Mouse (Mus musculus) forebrain, embryonic 13.5 days (tissue): Measurements from ENCODE around the gene Etnk1. TPM values are rescaled to one million over a fixed set of nuclear protein-coding genes. Genes with fewer than 3 reads are reported as not detected.

ENCODE experiments used
- ATAC-seq: fragments of 200-750 bp; cut with Nextera tagmentation; 2 replicates; pipeline ENCODE4 v1.8.0; 2017
- H3K27ac ChIP-seq: fragments of 300-500 bp; sonication (generic); 2 replicates; pipeline ENCODE4 v1.5.1; 2015; ENCODE audit warnings: inconsistent platforms, mild to moderate bottlenecking, moderate library complexity
- H3K27me3 ChIP-seq: fragments of 300-500 bp; sonication (generic); 2 replicates; pipeline ENCODE4 v1.6.1; 2015; ENCODE audit warnings: mild to moderate bottlenecking, inconsistent platforms
- H3K36me3 ChIP-seq: fragments of 300-500 bp; sonication (generic); 2 replicates; pipeline ENCODE4 v1.6.1; 2015; ENCODE audit warnings: mild to moderate bottlenecking, inconsistent platforms; ENCODE audit not compliant: poor library complexity, severe bottlenecking
- H3K4me1 ChIP-seq: fragments of 300-500 bp; sonication (generic); 2 replicates; pipeline ENCODE4 v1.6.1; 2015; ENCODE audit warnings: inconsistent platforms
- H3K4me2 ChIP-seq: fragments of 300-500 bp; sonication (generic); 2 replicates; pipeline ENCODE4 v1.6.1; 2015; ENCODE audit warnings: inconsistent platforms, mild to moderate bottlenecking, moderate library complexity
- H3K4me3 ChIP-seq: fragments of 300-500 bp; sonication (generic); 2 replicates; pipeline ENCODE4 v1.5.1; 2015; ENCODE audit warnings: mild to moderate bottlenecking, inconsistent platforms
- H3K9ac ChIP-seq: fragments of 300-500 bp; sonication (generic); 2 replicates; pipeline ENCODE4 v1.6.1; 2015; ENCODE audit warnings: mild to moderate bottlenecking, inconsistent platforms
- H3K9me3 ChIP-seq: fragments of 300-500 bp; sonication (generic); replicated peaks from 2 replicates; pipeline ENCODE4 v1.6.1; 2016; ENCODE audit warnings: inconsistent platforms
- WGBS: fragments of 180-500 bp; shearing (Covaris S2); methylation state at CpG from one replicate; pipeline ENCODE4 v1.1.7; 2015; 5-methylcytosine and 5-hydroxymethylcytosine counted together
- polyA plus RNA-seq: library from polyadenylated mRNA; unstranded; fragments of >200 nt; fragmentation: Nextera tagmentation; extraction: Ambion mirVana; gene quantifications from 2 replicates; pipeline ENCODE4 v1.2.1, GENCODE M21; 2015

Etnk1 gene
- polyA plus RNA-seq, 1 experiment from 2014 or later, result 22.6 TPM

GRCm38 (mm10) chr6:143203097-143203496, 36.1 kb downstream of the Etnk1 start:
- H3K9me3 ChIP-seq, result no peaks in the 10 kb centered on the region
- peaks cover 39% of the 10 kb centered on the region for H3K36me3 ChIP-seq
- no peak overlapping the region for H3K9ac ChIP-seq
- H3K27ac ChIP-seq, result no peak overlapping the region
- no peaks in the 10 kb centered on the region for H3K27me3 ChIP-seq
- 92% methylated on average over 15 of the region's 15 CpGs for WGBS
- H3K4me1 ChIP-seq, result no peaks in the 10 kb centered on the region
- H3K4me2 ChIP-seq, result no peak overlapping the region
- no peak overlapping the region for H3K4me3 ChIP-seq
- ATAC-seq, result no peak

GRCm38 (mm10) chr6:143208880-143209279, 41.9 kb downstream of the Etnk1 start:
- Histone ChIP-seq H3K27me3 (no peaks in the 10 kb centered on the region), H3K4me2 (no peak overlapping the region), H3K27ac (no peak overlapping the region), H3K9ac (no peak overlapping the region), H3K4me1 (no peaks in the 10 kb centered on the region), H3K9me3 (peaks cover 3% of the 10 kb centered on the region; the same call in 1 of the 2 replicates), H3K4me3 (no peak overlapping the region), H3K36me3 (peaks cover 24% of the 10 kb centered on the region)
- ATAC-seq, result no peak
- WGBS, result 93% methylated on average over 3 of the region's 3 CpGs

GRCm38 (mm10) chr6:143212766-143213165, 45.7 kb downstream of the Etnk1 start:
- H3K4me2 ChIP-seq, result no peak overlapping the region
- H3K4me3 ChIP-seq, result no peak overlapping the region
- H3K36me3 ChIP-seq, result peaks cover 15% of the 10 kb centered on the region
- H3K9ac ChIP-seq, result no peak overlapping the region
- H3K27ac ChIP-seq, result no peak overlapping the region
- no peak for ATAC-seq
- H3K4me1 ChIP-seq, result 0 out of 2 replicates have a peak, but pooled peaks cover 5% of the 10 kb centered on the region
- no peaks in the 10 kb centered on the region for H3K27me3 ChIP-seq
- H3K9me3 ChIP-seq, result peaks cover 15% of the 10 kb centered on the region; the same call in 1 of the 2 replicates
- WGBS, result 86% methylated on average over 6 of the region's 6 CpGs

DNA sequence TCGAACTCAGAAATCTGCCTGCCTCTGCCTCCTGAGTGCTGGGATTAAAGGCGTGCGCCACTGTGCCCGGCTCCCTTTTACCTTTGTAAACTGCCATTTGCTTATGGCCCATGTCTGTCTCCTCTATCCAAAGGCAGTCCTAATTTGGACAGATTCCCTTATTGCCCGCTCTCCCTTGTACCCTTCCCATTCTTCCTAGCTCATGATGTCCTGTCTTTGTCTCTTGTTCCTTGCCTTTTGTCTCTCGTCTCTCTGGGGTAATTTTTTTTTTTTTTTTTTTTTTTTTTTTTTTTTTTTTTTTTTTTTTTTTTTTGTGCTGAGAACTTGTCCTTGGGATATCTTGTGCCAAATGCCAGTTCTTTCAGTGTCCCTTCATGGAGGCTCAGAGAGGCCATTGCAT, 46.4 kb downstream of the Etnk1 start:
- 94% methylated on average over 6 of the region's 6 CpGs for WGBS
- H3K4me1 ChIP-seq, result 0 out of 2 replicates have a peak, but pooled peaks cover 5% of the 10 kb centered on the region
- H3K4me2 ChIP-seq, result no peak overlapping the region
- H3K27me3 ChIP-seq, result no peaks in the 10 kb centered on the region
- H3K9me3 ChIP-seq, result peaks cover 15% of the 10 kb centered on the region; the same call in 1 of the 2 replicates
- no peak overlapping the region for H3K4me3 ChIP-seq
- no peak overlapping the region for H3K27ac ChIP-seq
- peaks cover 15% of the 10 kb centered on the region for H3K36me3 ChIP-seq
- no peak overlapping the region for H3K9ac ChIP-seq
- ATAC-seq, result no peak

DNA sequence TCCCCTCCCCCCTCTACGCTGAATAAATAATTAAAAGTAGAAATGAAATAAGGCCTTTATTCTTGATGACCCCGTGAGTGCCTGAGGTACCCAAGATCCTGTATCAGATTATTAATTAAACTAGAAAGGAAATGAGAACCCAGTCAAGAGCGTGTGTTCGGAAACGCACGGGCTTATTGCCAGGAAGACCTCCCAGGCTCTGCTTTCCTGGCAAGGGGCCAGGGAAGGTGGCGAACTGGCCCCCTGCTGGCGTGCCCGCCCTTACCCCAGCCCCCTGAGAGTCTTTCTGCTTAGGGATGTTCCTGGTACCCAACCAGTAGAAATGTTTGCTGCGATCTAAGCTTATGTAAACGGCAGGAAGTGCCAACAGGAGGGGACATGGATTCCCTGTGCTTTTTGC, 49.2 kb downstream of the Etnk1 start:
- H3K9ac ChIP-seq, result no peak overlapping the region
- peaks cover 15% of the 10 kb centered on the region; the same call in 1 of the 2 replicates for H3K9me3 ChIP-seq
- 72% methylated on average over 11 of the region's 11 CpGs for WGBS
- H3K27ac ChIP-seq, result no peak overlapping the region
- H3K27me3 ChIP-seq, result no peaks in the 10 kb centered on the region
- no peak for ATAC-seq
- no peaks in the 10 kb centered on the region for H3K36me3 ChIP-seq
- 0 out of 2 replicates have a peak, but pooled peaks cover 5% of the 10 kb centered on the region for H3K4me1 ChIP-seq
- H3K4me3 ChIP-seq, result no peak overlapping the region
- H3K4me2 ChIP-seq, result no peak overlapping the region

- 3% methylated on average over 5 of the region's 5 CpGs for WGBS
- peak; percentile 60 for ATAC-seq
- Histone ChIP-seq H3K27me3 (no peaks in the 10 kb centered on the region), H3K4me1 (0 out of 2 replicates have a peak, but pooled peaks cover 5% of the 10 kb centered on the region), H3K4me3 (no peak overlapping the region), H3K27ac (no peak overlapping the region), H3K9ac (no peak overlapping the region), H3K36me3 (no peaks in the 10 kb centered on the region), H3K4me2 (no peak overlapping the region), H3K9me3 (peaks cover 9% of the 10 kb centered on the region; the same call in 1 of the 2 replicates)
These were observed 52.3 kb downstream of the Etnk1 start for GRCm38 (mm10) chr6:143219347-143219746.

GRCm38 (mm10) chr6:143221245-143221644, 54.2 kb downstream of the Etnk1 start:
- H3K27me3 ChIP-seq, result no peaks in the 10 kb centered on the region
- no peak overlapping the region for H3K4me2 ChIP-seq
- WGBS, result 86% methylated on average over 8 of the region's 8 CpGs
- no peak overlapping the region for H3K4me3 ChIP-seq
- no peaks in the 10 kb centered on the region for H3K36me3 ChIP-seq
- no peak overlapping the region for H3K9ac ChIP-seq
- H3K27ac ChIP-seq, result no peak overlapping the region
- H3K9me3 ChIP-seq, result no peaks in the 10 kb centered on the region
- no peak for ATAC-seq
- H3K4me1 ChIP-seq, result 0 out of 2 replicates have a peak, but pooled peaks cover 2% of the 10 kb centered on the region

DNA sequence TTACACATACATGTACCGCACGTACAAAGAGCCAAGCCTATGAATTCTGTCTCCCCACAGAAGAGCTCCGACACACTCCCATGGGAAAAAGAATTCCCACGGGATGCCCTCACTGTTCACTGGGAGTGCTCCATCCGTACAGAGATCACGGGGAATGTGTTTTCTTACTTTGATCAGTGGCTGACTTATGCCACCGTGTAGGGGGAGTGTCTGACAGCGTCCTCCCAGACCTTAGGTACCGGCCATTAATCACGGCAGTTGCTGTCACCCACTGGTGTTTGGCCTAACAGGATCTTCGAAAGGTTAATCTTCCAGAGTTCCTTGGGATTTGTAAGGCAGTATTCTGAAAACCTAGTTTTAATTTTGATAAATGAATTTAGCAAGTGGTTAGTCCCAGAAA, 57.0 kb downstream of the Etnk1 start:
- Histone ChIP-seq H3K27ac (no peak overlapping the region), H3K4me2 (no peak overlapping the region), H3K9me3 (no peaks in the 10 kb centered on the region), H3K36me3 (no peaks in the 10 kb centered on the region), H3K9ac (no peak overlapping the region), H3K4me1 (no peaks in the 10 kb centered on the region), H3K4me3 (no peak overlapping the region), H3K27me3 (no peaks in the 10 kb centered on the region)
- WGBS, result 91% methylated on average over 11 of the region's 11 CpGs
- ATAC-seq, result no peak

GRCm38 (mm10) chr6:143224885-143225284, 57.9 kb downstream of the Etnk1 start:
- no peaks in the 10 kb centered on the region for H3K36me3 ChIP-seq
- no peak overlapping the region for H3K27ac ChIP-seq
- H3K27me3 ChIP-seq, result no peaks in the 10 kb centered on the region
- H3K9me3 ChIP-seq, result no peaks in the 10 kb centered on the region
- no peak overlapping the region for H3K9ac ChIP-seq
- no peak overlapping the region for H3K4me3 ChIP-seq
- no peak for ATAC-seq
- H3K4me2 ChIP-seq, result no peak overlapping the region
- H3K4me1 ChIP-seq, result no peaks in the 10 kb centered on the region
- 80% methylated on average over 6 of the region's 6 CpGs for WGBS

DNA sequence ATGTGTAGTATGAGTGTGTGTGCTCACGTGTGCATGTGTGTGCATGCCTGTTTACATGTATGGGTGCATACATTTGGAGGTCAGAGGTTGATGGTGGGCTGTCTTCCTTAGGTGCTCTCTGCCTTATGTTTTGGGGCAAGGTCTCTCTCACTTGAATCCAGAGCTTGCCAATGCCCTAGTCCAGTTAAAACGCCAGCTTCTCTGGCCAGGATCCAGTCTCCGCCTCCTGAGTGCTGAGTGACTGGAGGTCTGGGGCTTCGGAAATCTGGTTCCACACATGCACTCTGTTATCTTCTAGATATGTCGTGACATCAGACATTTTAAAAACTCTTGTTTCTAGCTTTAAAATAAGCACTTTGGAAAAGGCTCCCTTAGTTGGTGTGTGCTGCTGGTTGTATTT, 61.7 kb downstream of the Etnk1 start:
- Histone ChIP-seq H3K4me2 (no peak overlapping the region), H3K27me3 (no peaks in the 10 kb centered on the region), H3K36me3 (no peaks in the 10 kb centered on the region), H3K9me3 (no peaks in the 10 kb centered on the region), H3K4me3 (no peak overlapping the region), H3K27ac (no peak overlapping the region), H3K4me1 (no peaks in the 10 kb centered on the region), H3K9ac (no peak overlapping the region)
- ATAC-seq, result no peak
- 78% methylated on average over 5 of the region's 5 CpGs for WGBS

GRCm38 (mm10) chr6:143229906-143230305, 62.9 kb downstream of the Etnk1 start:
- WGBS, result 87% methylated on average over 8 of the region's 8 CpGs
- ATAC-seq, result no peak
- Histone ChIP-seq H3K27ac (no peak overlapping the region), H3K27me3 (no peaks in the 10 kb centered on the region), H3K36me3 (no peaks in the 10 kb centered on the region), H3K4me1 (no peaks in the 10 kb centered on the region), H3K9me3 (no peaks in the 10 kb centered on the region), H3K4me2 (no peak overlapping the region), H3K9ac (no peak overlapping the region), H3K4me3 (no peak overlapping the region)

DNA sequence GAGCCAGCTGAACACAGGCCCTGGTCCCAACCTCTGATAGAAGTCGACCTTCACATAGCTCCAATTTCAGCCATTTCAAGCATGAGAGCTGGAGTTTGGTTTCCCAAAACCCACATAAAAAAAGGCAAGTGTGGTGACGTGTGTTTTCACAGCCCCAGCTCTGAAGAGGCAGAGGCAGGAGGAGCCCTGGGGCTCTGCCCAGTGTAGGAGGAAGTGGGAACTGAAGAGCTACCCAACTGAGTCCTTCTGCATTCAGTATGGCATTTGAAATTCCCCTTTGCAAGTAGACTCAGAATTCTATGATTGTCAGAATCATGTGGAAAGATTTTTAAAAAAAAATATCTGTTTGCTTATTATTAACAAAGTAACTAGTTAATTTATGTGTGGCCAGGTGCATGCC, 63.9 kb downstream of the Etnk1 start:
- Histone ChIP-seq H3K27me3 (no peaks in the 10 kb centered on the region), H3K36me3 (no peaks in the 10 kb centered on the region), H3K9ac (no peak overlapping the region), H3K4me2 (no peak overlapping the region), H3K4me1 (no peaks in the 10 kb centered on the region), H3K9me3 (no peaks in the 10 kb centered on the region), H3K27ac (no peak overlapping the region), H3K4me3 (no peak overlapping the region)
- ATAC-seq, result no peak
- WGBS, result 79% methylated on average over 2 of the region's 2 CpGs

- Histone ChIP-seq H3K4me1 (no peaks in the 10 kb centered on the region), H3K27me3 (no peaks in the 10 kb centered on the region), H3K36me3 (no peaks in the 10 kb centered on the region), H3K9ac (no peak overlapping the region), H3K4me2 (no peak overlapping the region), H3K9me3 (no peaks in the 10 kb centered on the region), H3K4me3 (no peak overlapping the region), H3K27ac (no peak overlapping the region)
- ATAC-seq, result no peak
- 92% methylated on average over 11 of the region's 11 CpGs for WGBS
These were observed 65.7 kb downstream of the Etnk1 start for GRCm38 (mm10) chr6:143232718-143233117.
